Mouse (Mus musculus) bone marrow macrophage, adult 2 months (primary cell): ENCODE results near the gene Relb.

Source experiments
- CTCF ChIP-seq: IDR thresholded peaks from 2 replicates; pipeline ENCODE4 v1.5.1; 2012; ENCODE audit warnings: low read depth, mild to moderate bottlenecking, low read length, moderate library complexity
- POLR2A ChIP-seq: IDR thresholded peaks from 2 replicates; pipeline ENCODE4 v1.6.1; 2012; ENCODE audit warnings: mild to moderate bottlenecking, low read depth, low read length, borderline replicate concordance

GRCm38 (mm10) chr7:19641223-19641622 is 12.0 kb upstream of the Relb start:
- no peak for TF ChIP-seq CTCF
- TF ChIP-seq POLR2A = no peak
